Mouse (Mus musculus) urinary bladder, adult 2 months (tissue): ENCODE measurements around the gene Mpdz. TPM values are rescaled to one million over a fixed set of nuclear protein-coding genes. Genes with fewer than 3 reads are reported as not detected.

ENCODE experiments used
- DNase-seq: peaks from one replicate; pipeline ENCODE4 v3.0.0; 2022; ENCODE audit warnings: low spot score
- polyA plus RNA-seq: library from polyadenylated mRNA; depleted of rRNA; stranded (reverse); fragments of >200 nt; gene quantifications from 2 replicates; pipeline ENCODE4 v1.2.3, GENCODE M21; 2012

Gene Mpdz
- polyA plus RNA-seq, 1 experiment = 40.4 TPM

GRCm38 (mm10) chr4:81392869-81393268 is 49.7 kb downstream of the Mpdz start:
- no peak for DNase-seq

- DNase-seq = no peak
Observed at GRCm38 (mm10) chr4:81389263-81389662, 53.4 kb downstream of the Mpdz start.

GRCm38 (mm10) chr4:81387644-81388043 is 55.0 kb downstream of the Mpdz start:
- no peak for DNase-seq

- no peak for DNase-seq
Observed at GRCm38 (mm10) chr4:81372355-81372754, 70.3 kb downstream of the Mpdz start.

- DNase-seq = no peak
Observed at GRCm38 (mm10) chr4:81351368-81351767, 91.2 kb downstream of the Mpdz start.

GRCm38 (mm10) chr4:81348646-81349045 is 94.0 kb downstream of the Mpdz start:
- no peak for DNase-seq

- DNase-seq = no peak
Observed at GRCm38 (mm10) chr4:81345141-81345540, 97.5 kb downstream of the Mpdz start.

GRCm38 (mm10) chr4:81333628-81333991 is 109.0 kb downstream of the Mpdz start:
- no peak for DNase-seq

GRCm38 (mm10) chr4:81332901-81333627 is 109.6 kb downstream of the Mpdz start:
- no peak for DNase-seq

- DNase-seq = no peak
Observed at GRCm38 (mm10) chr4:81332439-81332841, 110.2 kb downstream of the Mpdz start.

GRCm38 (mm10) chr4:81327694-81328093 is 114.9 kb downstream of the Mpdz start:
- no peak for DNase-seq

- DNase-seq = no peak
Observed at GRCm38 (mm10) chr4:81323853-81324252, 118.8 kb downstream of the Mpdz start.

- no peak for DNase-seq
Observed at GRCm38 (mm10) chr4:81322232-81322631, 120.4 kb downstream of the Mpdz start.

GRCm38 (mm10) chr4:81314618-81315017 is 128.0 kb downstream of the Mpdz start:
- DNase-seq = no peak

GRCm38 (mm10) chr4:81313246-81313645 is 129.4 kb downstream of the Mpdz start:
- no peak for DNase-seq

GRCm38 (mm10) chr4:81310168-81310474 is 132.5 kb downstream of the Mpdz start:
- DNase-seq = no peak

- no peak for DNase-seq
Observed at GRCm38 (mm10) chr4:81309473-81310167, 133.0 kb downstream of the Mpdz start.

- no peak for DNase-seq
Observed at GRCm38 (mm10) chr4:81307596-81308265, 134.9 kb downstream of the Mpdz start.

- DNase-seq = no peak
Observed at GRCm38 (mm10) chr4:81302056-81302455, 140.6 kb downstream of the Mpdz start.

GRCm38 (mm10) chr4:81298384-81298783 is 144.2 kb downstream of the Mpdz start:
- no peak for DNase-seq

- no peak for DNase-seq
Observed at GRCm38 (mm10) chr4:81293309-81293708, 149.3 kb downstream of the Mpdz start.

GRCm38 (mm10) chr4:81285564-81285963 is 157.1 kb downstream of the Mpdz start:
- no peak for DNase-seq

- no peak for DNase-seq
Observed at GRCm38 (mm10) chr4:81283611-81284010, 159.0 kb downstream of the Mpdz start.
